Mouse (Mus musculus) CD4-positive, CD25-positive, alpha-beta regulatory T cell, adult 4 months (primary cell): ENCODE measurements at regions not wholly inside any gene's neighbourhood (a gene's known extent, or its start where the extent isn't known, plus 50 kb on each side); places are given as distances from the start of the nearest gene placed in this dataset.

Experiments used
- ATAC-seq: one replicate; pipeline ENCODE4 v1.8.0; 2017

DNA sequence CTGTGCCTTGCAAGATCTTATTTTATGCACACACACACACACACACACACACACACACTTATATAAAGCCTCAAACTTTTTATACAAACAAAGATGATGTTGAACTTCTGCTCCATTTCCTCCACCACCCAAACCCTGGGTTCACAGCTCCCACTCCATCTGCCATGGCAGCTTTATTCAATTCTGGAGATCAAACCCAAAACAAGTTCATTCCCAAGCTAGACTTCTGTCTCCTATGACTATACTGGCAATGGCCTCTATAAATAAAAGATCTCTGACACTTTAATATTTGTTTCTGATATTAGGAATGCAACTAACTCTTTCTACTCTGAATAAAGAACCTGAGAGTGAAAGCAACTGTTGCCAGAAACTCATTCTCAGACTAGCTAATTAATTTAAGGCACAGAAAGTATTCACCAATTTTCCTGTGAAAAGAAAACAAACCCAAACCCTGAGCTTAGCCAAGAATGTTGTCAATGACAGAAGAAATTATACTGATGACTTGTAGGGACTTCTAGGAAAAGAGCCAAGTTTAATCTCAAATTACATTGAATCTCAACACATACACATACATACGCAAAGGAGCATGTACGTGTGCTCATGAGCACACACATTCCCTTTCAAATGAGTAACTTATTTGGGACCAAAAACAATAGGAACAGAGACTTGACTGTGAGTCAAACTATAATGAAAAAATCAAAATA, 695.1 kb upstream of the 4930412O13Rik start:
- ATAC-seq, result no peak

- peak; percentile 97 for ATAC-seq
Measured at GRCm38 (mm10) chr2:9193195-9193594, 687.9 kb upstream of the 4930412O13Rik start.

DNA sequence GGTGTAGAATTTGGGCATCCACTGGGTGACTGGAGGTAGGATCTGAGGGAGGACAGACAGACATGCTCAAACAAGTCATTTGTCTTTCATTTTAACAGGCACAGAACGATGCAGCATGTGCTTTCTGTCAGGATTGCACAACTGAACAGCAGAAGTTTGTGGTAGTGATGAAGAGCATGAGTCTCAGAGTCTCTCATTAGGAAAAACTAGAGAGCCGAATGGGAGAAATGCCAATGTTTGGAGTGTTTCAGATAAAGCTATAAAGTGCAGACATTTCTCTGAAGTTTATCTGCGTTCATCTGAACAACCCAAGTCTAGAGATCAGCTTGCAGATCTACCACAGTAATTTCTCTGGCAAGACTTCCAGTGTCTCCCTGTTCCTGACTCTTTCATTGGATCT, 684.0 kb upstream of the 4930412O13Rik start:
- no peak for ATAC-seq

GRCm38 (mm10) chr2:9207963-9208362, 673.1 kb upstream of the 4930412O13Rik start:
- ATAC-seq, result no peak
